Mouse (Mus musculus): ENCODE measurements around the gene Maml1.
A peak's percentile ranks its signal among the peaks of the same experiment; 100 is the strongest.

Gene Maml1

GRCm38 (mm10) chr11:50280053-50280452 is 12.1 kb downstream of the Maml1 start:
- DNase-seq (ENCODE audit: low spot score in 2 of 2) = no peak

DNA sequence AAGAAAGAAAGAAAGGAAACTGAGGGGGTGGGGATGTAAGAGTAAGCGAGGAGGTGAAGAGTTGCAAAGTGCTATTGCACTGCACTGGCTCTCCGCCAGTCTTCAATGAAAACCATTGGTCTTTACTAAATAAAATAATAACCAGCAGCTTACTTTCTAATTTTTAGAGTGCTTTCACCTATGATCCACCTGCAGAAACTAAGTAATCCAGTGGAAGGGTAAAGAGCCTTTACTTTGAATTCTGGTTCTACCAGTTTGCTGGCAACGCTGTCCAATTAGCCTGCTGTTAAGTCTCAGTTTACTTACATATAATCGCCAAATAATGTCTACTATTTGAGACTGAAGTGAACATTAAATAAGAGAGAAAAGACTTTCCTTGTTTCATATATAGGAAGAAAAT is 13.1 kb downstream of the Maml1 start:
- no peak for DNase-seq (ENCODE audit: low spot score in 2 of 2)

- DNase-seq (ENCODE audit: low spot score in 2 of 2) = no peak
Measured at GRCm38 (mm10) chr11:50277706-50278105, 14.4 kb downstream of the Maml1 start.

GRCm38 (mm10) chr11:50277025-50277424 is 15.1 kb downstream of the Maml1 start:
- DNase-seq (ENCODE audit: low spot score in 2 of 2) = no peak

- DNase-seq (ENCODE audit: low spot score in 2 of 2) = peak in 1 of 2 experiments; percentile 24
Measured at GRCm38 (mm10) chr11:50275568-50276151, 16.5 kb downstream of the Maml1 start.

DNA sequence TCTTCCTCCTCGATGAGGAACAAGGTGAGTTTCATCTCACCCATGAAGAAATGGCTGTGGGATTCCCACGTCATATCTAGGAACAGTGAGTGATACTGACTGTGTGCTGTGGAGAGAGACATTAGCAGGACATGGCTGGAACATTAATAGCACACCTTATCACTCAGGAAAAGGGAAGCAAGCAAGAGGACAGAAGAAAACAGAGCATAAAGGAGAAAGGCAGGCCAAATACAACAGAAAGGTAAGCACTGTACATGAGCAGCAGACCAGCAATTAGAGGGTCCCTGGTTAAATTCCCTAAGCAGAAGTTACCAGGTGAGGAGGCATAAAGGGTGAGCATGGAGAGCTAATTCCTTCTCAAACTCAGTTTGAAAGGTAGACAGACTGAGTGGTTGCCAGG is 17.0 kb downstream of the Maml1 start:
- DNase-seq (ENCODE audit: low spot score in 2 of 2) = no peak

DNA sequence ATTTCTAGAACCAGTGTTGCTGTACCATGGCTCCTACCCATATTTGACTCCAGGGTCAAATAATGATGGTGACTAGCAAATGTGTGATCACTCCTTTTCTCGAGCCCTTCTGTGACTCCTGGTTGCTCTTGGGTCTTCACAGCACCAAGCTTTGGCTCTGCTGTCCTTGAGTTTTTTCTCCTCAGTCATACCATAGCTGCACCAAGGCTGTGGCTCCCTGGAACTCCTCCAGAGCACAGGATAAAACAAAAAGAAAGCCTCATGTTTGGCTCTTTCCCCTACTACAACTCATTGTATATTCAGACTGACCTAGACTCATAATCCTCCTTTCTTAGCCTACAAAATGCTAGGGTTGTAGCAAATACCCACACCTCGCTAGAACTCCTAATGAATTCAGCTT is 19.3 kb downstream of the Maml1 start:
- no peak for DNase-seq (ENCODE audit: low spot score in 2 of 2)

- no peak for DNase-seq (ENCODE audit: low spot score in 2 of 2)
Measured at GRCm38 (mm10) chr11:50269885-50270284, 22.2 kb downstream of the Maml1 start.

DNA sequence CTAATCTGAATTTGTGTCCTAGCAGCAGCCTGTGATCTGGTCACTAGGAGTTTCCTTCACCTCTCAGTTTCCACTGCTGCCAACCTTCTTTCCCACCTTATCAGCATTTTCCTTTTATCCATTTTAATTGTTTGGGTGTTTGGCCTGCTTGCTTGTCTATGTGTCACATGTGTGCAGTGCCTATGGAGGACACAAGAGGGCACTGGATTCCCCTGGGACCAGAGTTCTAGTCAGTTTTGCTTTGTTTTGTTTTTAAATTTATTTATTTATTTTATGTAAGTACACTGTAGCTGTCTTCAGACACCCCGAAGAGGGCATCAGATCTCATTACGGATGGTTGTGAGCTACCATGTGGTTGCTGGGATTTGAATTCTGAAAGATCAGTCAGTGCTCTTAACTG is 22.9 kb downstream of the Maml1 start:
- no peak for DNase-seq (ENCODE audit: low spot score in 2 of 2)

GRCm38 (mm10) chr11:50266997-50267396 is 25.1 kb downstream of the Maml1 start:
- DNase-seq (ENCODE audit: low spot score in 2 of 2) = no peak

DNA sequence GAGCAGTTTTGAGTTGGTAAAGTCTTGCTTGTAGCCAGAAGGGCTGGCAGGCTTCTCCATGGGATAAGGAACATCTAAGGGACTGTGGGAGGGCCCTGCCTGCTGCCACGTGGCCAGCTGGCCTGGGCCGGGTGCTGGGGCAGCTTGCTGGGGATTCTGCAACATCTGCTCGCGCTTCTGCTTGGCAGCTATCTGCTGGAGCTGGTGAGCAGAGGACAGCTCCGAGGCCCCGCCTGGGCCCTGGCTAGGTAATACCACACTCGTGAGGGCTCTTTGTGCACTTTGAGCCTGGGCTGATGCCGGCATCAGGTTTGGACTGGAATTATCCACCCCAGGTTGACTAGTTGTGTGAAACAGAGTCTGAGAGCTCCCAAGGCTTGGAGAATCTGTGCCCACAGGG is 26.2 kb downstream of the Maml1 start:
- DNase-seq (ENCODE audit: low spot score in 2 of 2) = no peak

GRCm38 (mm10) chr11:50263198-50263597 is 28.9 kb downstream of the Maml1 start:
- DNase-seq (ENCODE audit: low spot score in 2 of 2) = no peak

GRCm38 (mm10) chr11:50262020-50262419 is 30.1 kb downstream of the Maml1 start:
- no peak for DNase-seq (ENCODE audit: low spot score in 2 of 2)

GRCm38 (mm10) chr11:50258310-50258709 is 33.8 kb downstream of the Maml1 start:
- DNase-seq (ENCODE audit: low spot score in 2 of 2) = no peak

DNA sequence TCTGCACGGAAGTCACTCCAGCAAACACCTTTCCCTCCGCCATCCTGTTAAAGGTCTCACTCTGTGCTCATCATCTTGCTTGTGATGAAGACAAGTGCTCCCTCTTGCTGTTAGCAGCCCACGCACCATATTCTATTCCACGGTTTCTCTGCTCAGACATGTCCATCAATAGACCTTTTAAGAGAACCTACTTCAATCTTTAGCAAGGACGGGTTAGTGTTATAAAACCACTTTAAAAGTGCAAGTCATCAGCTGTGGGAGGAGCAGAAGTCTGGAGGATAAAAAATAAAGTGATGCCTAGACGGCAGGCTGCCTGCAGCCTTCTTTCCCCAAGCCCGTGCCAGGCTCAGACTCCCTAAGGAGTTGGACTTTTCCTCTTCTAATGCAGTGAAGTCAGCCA is 35.5 kb downstream of the Maml1 start:
- no peak for DNase-seq (ENCODE audit: low spot score in 2 of 2)

DNA sequence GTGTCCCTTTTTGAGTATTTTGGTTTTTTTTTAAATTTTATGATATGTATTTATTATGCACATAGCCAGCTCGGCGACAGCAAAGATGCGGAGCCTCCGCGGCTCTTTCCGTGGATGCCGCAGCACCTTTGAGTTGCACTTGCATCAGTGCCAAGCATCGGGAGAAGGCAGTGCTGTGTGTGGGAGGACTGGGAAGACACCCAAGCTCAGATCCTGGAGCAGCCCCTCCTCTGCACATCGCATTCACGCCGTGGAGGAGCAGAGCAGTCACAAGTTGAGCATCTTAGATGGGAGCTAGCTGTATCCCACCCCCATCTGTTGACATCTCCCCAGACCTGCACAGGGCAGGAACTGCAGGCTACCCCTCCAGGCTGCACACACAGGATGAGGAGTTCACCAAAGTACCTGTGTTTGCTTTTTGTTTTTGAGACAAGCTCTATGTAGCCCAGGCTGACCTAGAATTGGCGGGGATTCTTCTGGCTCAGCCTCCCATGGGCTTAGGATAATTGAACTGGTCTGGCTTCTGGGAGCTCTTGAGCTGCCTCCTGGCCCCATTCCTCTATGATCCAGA is 38.0 kb downstream of the Maml1 start:
- DNase-seq (ENCODE audit: low spot score in 2 of 2) = no peak

GRCm38 (mm10) chr11:50253393-50253792 is 38.7 kb downstream of the Maml1 start:
- no peak for DNase-seq (ENCODE audit: low spot score in 2 of 2)

GRCm38 (mm10) chr11:50252684-50253265 is 39.3 kb downstream of the Maml1 start:
- no peak for DNase-seq (ENCODE audit: low spot score in 2 of 2)

- no peak for DNase-seq (ENCODE audit: low spot score in 2 of 2)
Measured at GRCm38 (mm10) chr11:50252166-50252565, 39.9 kb downstream of the Maml1 start.

GRCm38 (mm10) chr11:50248473-50249171 is 43.5 kb downstream of the Maml1 start:
- no peak for DNase-seq (ENCODE audit: low spot score in 2 of 2)

DNA sequence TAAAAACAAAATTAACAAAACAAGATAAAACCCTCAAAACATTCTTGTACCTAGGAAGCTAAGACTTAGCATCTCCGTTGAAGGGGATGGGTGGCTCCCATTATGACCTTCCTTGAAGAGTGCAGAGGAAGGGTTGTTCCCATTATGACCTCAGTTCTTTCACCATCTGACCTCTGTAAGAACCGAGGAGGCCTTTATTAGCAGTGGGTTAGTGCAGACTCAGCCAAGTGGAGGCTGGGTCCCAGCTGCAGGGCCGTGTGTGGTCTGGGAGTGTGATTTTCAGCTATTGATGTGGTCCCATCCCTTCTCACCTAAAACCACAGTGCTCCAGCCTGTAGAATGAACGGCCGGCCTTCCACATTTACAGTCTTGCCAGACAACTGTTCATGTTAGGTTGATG is 46.8 kb downstream of the Maml1 start:
- no peak for DNase-seq (ENCODE audit: low spot score in 2 of 2)

- DNase-seq (ENCODE audit: low spot score in 2 of 2) = peak in 1 of 2 experiments; percentile 32
Measured at GRCm38 (mm10) chr11:50243926-50244325, 48.2 kb downstream of the Maml1 start.
